Mouse (Mus musculus): ENCODE results near the gene Dph2. TPM values are rescaled to one million over a fixed set of nuclear protein-coding genes. Genes with fewer than 3 reads are reported as not detected.

Gene Dph2
- polyA plus RNA-seq, 1 experiment from 2014 or later: 23.8 TPM

DNA sequence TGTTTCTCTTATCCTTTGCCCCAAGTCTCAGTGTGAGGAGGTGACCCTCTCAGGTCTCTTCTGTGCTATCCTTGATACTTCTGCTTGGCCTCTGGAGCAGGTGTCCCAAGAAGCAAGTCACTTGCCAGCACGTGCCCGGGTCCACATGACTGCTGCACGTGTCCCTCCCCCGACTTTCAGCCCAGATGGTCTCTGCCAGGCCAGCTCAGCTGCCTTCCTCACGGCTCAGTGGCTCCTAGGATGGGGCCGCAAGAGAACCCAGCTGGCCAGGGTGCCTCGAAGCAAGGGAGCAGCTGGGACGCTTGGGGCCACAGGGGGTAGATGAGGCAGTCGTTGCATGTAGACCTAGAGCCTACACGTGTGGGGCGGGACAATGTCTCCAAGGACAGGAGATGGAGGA is 46.5 kb downstream of the Dph2 start:
- Histone ChIP-seq H3K4me1 (ENCODE audit: control insufficient read depth, insufficient read depth, low read length) (no peaks in the 10 kb centered on the region), H3K36me3 (replicated peaks; ENCODE audit: control insufficient read depth, insufficient read depth, low read depth, low read length) (no peaks in the 10 kb centered on the region), H3K4me2 (ENCODE audit: low read depth, low read length) (no peak overlapping the region), H3K9ac (replicated peaks; ENCODE audit: low read length) (no peak overlapping the region), H3K27me3 (ENCODE audit: control insufficient read depth, insufficient read depth, low read length) (no peaks in the 10 kb centered on the region), H3K9me3 (replicated peaks; ENCODE audit: control insufficient read depth, low read length) (no peaks in the 10 kb centered on the region), H3K4me3 (ENCODE audit: low read depth, low read length) (no peak overlapping the region), H3K27ac (replicated peaks; ENCODE audit: low read depth, low read length) (no peak overlapping the region)
- ATAC-seq (replicated peaks; ENCODE audit: insufficient number of reproducible peaks, low FRiP score, low TSS enrichment, low read depth) (no peak), DNase-seq (ENCODE audit: low spot score) (no peak)
- WGBS: 84% methylated on average over 11 of the region's 11 CpGs

DNA sequence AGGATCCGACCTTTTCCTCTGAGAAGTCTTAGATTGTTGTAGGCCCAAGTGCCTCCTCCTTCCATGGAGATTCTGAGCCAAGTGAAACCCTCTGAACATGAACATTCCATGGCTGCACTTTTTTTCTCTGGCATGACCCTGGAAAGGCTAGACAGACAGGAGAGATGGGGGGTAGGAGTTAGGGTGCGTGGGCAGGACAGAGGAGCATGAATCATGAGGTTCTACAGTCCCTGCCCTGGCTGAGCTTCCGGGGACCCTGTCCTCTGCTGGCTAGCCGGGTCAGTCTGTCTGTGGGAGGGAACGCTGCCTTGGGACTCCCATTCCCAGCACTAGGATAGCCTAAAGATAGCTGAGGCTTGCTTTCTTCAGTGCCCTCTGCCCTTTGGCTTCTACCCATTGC is 47.4 kb downstream of the Dph2 start:
- H3K9ac ChIP-seq (replicated peaks; ENCODE audit: low read length): no peak overlapping the region
- no peaks in the 10 kb centered on the region for H3K4me1 ChIP-seq (ENCODE audit: control insufficient read depth, insufficient read depth, low read length)
- ATAC-seq (replicated peaks; ENCODE audit: insufficient number of reproducible peaks, low FRiP score, low TSS enrichment, low read depth) (no peak), DNase-seq (ENCODE audit: low spot score) (no peak)
- no peaks in the 10 kb centered on the region for H3K36me3 ChIP-seq (replicated peaks; ENCODE audit: control insufficient read depth, insufficient read depth, low read depth, low read length)
- no peak overlapping the region for H3K4me2 ChIP-seq (ENCODE audit: low read depth, low read length)
- H3K4me3 ChIP-seq (ENCODE audit: low read depth, low read length): no peak overlapping the region
- 88% methylated on average over 5 of the region's 5 CpGs for WGBS
- no peaks in the 10 kb centered on the region for H3K27me3 ChIP-seq (ENCODE audit: control insufficient read depth, insufficient read depth, low read length)
- H3K27ac ChIP-seq (replicated peaks; ENCODE audit: low read depth, low read length): no peak overlapping the region
- no peaks in the 10 kb centered on the region for H3K9me3 ChIP-seq (replicated peaks; ENCODE audit: control insufficient read depth, low read length)

DNA sequence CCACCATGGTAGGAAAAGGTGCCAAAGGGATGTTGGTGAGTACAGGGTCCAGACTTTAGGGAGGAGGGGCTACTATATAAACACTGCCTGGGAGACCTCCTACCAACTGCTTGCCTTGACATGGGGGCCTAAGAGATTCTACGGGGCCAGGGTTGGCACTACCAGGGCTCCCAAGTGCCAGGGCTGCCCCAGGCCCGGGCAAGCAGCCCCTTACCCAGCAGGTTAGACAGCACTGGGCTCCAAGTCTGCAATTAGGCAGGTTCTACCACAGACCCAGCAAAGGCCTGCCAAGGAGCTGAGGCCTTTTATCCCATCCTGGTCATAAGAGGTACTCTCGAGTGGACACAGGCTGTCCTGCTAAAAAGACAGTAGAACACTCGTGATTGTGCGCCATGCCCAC is 48.7 kb downstream of the Dph2 start:
- Histone ChIP-seq H3K4me1 (ENCODE audit: control insufficient read depth, insufficient read depth, low read length) (no peaks in the 10 kb centered on the region), H3K4me3 (ENCODE audit: low read depth, low read length) (no peak overlapping the region), H3K9ac (replicated peaks; ENCODE audit: low read length) (no peak overlapping the region), H3K9me3 (replicated peaks; ENCODE audit: control insufficient read depth, low read length) (no peaks in the 10 kb centered on the region), H3K27me3 (ENCODE audit: control insufficient read depth, insufficient read depth, low read length) (no peaks in the 10 kb centered on the region), H3K4me2 (ENCODE audit: low read depth, low read length) (no peak overlapping the region), H3K27ac (replicated peaks; ENCODE audit: low read depth, low read length) (no peak overlapping the region), H3K36me3 (replicated peaks; ENCODE audit: control insufficient read depth, insufficient read depth, low read depth, low read length) (no peaks in the 10 kb centered on the region)
- 89% methylated on average over 5 of the region's 5 CpGs for WGBS
- DNase-seq (ENCODE audit: low spot score) (no peak), ATAC-seq (replicated peaks; ENCODE audit: insufficient number of reproducible peaks, low FRiP score, low TSS enrichment, low read depth) (no peak)

DNA sequence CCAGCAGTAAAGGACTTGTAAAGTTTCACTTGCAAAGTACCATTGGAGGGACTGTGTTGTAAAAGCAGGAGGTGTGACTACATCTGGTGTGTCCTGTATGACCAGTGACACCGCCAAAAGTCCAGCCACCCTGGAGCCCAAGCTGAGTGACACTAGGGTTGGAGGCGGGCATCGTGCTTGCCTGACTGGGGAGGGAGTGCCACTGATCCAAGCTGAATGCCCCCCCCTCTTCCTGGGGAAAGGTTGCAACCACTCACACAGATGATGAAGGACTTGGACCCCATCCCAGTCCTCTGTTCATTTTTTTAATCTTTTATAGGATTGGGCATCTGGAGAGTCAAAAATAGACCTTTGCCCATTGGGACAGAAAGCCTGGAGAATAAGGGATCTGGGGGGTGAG is 50.3 kb downstream of the Dph2 start:
- Histone ChIP-seq H3K9me3 (replicated peaks; ENCODE audit: control insufficient read depth, low read length) (no peaks in the 10 kb centered on the region), H3K27ac (replicated peaks; ENCODE audit: low read depth, low read length) (no peak overlapping the region)
- no peak for DNase-seq (ENCODE audit: low spot score)

DNA sequence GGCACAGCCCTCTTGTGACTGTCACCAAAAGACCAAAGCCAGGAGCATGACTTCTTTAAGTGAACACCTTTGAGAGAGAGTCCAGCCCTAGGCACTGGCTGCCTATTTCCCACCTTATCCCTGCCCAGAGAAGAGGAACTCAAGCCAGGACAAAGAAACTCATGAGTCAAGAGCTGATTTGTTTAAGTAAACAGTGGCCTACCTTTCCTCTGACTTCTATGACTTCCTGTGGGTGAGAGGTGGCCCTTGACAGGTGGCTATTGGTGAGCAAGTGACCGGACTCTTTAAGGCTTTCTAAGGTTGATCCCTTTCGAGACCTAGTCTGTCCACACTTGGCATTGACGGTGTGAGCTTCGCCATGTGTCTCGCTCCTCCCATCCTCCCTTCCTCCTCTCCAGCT is 51.0 kb downstream of the Dph2 start:
- Histone ChIP-seq H3K4me2 (ENCODE audit: low read depth, low read length) (no peak overlapping the region), H3K4me3 (ENCODE audit: low read depth, low read length) (no peak overlapping the region), H3K9ac (replicated peaks; ENCODE audit: low read length) (no peak overlapping the region), H3K27ac (replicated peaks; ENCODE audit: low read depth, low read length) (no peak overlapping the region), H3K27me3 (ENCODE audit: control insufficient read depth, insufficient read depth, low read length) (no peaks in the 10 kb centered on the region), H3K9me3 (replicated peaks; ENCODE audit: control insufficient read depth, low read length) (no peaks in the 10 kb centered on the region), H3K4me1 (ENCODE audit: control insufficient read depth, insufficient read depth, low read length) (no peaks in the 10 kb centered on the region), H3K36me3 (replicated peaks; ENCODE audit: control insufficient read depth, insufficient read depth, low read depth, low read length) (no peaks in the 10 kb centered on the region)
- DNase-seq (ENCODE audit: low spot score) (no peak), ATAC-seq (replicated peaks; ENCODE audit: insufficient number of reproducible peaks, low FRiP score, low TSS enrichment, low read depth) (no peak)
- 96% methylated on average over 5 of the region's 5 CpGs for WGBS

More for the DNA sequence above, 50.3 kb downstream of the Dph2 start:
- no peak overlapping the region for H3K9ac ChIP-seq (replicated peaks; ENCODE audit: low read length)
- H3K4me3 ChIP-seq (ENCODE audit: low read depth, low read length): no peak overlapping the region
- no peaks in the 10 kb centered on the region for H3K36me3 ChIP-seq (replicated peaks; ENCODE audit: control insufficient read depth, insufficient read depth, low read depth, low read length)
- H3K4me1 ChIP-seq (ENCODE audit: control insufficient read depth, insufficient read depth, low read length): no peaks in the 10 kb centered on the region
- WGBS: 86% methylated on average over 3 of the region's 3 CpGs
- ATAC-seq (replicated peaks; ENCODE audit: insufficient number of reproducible peaks, low FRiP score, low TSS enrichment, low read depth): no peak
- no peaks in the 10 kb centered on the region for H3K27me3 ChIP-seq (ENCODE audit: control insufficient read depth, insufficient read depth, low read length)
- no peak overlapping the region for H3K4me2 ChIP-seq (ENCODE audit: low read depth, low read length)

DNA sequence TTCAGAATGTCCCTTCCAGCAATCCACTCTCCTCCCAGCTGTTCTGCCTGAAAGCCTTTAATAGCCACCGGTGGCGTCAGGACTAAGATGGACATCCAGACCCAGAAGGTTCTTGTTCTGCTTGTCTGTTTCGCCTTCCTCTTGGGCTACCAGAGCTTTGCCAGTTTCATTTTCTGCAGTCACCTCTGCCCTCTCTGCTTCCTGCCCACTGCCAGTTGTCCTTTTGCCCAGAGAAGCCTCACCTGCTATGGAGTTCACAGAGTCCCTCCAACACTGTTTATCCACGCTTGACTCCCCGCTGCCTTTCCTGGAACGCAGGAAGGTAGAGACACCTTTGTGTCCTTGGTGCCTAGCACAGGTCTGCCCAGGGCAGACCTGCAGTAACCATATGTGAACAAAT is 52.5 kb downstream of the Dph2 start:
- H3K27ac ChIP-seq (replicated peaks; ENCODE audit: low read depth, low read length): no peak overlapping the region
- no peaks in the 10 kb centered on the region for H3K4me1 ChIP-seq (ENCODE audit: control insufficient read depth, insufficient read depth, low read length)
- ATAC-seq (replicated peaks; ENCODE audit: insufficient number of reproducible peaks, low FRiP score, low TSS enrichment, low read depth) (no peak), DNase-seq (ENCODE audit: low spot score) (no peak)
- H3K9me3 ChIP-seq (replicated peaks; ENCODE audit: control insufficient read depth, low read length): no peaks in the 10 kb centered on the region
- no peak overlapping the region for H3K4me2 ChIP-seq (ENCODE audit: low read depth, low read length)
- whole genome bisulfite sequencing: 77% methylated on average over 6 of the region's 6 CpGs
- H3K4me3 ChIP-seq (ENCODE audit: low read depth, low read length): no peak overlapping the region
- H3K27me3 ChIP-seq (ENCODE audit: control insufficient read depth, insufficient read depth, low read length): no peaks in the 10 kb centered on the region
- H3K9ac ChIP-seq (replicated peaks; ENCODE audit: low read length): no peak overlapping the region
- H3K36me3 ChIP-seq (replicated peaks; ENCODE audit: control insufficient read depth, insufficient read depth, low read depth, low read length): no peaks in the 10 kb centered on the region

Other genes with a start within 250 kb of the Dph2 start
- 89.6 and 89.9 TPM in 2 replicates for gene Dmap1, start 209.8 kb downstream of the Dph2 start, polyA plus RNA-seq (2014; fragmentation: Nextera tagmentation; extraction: Ambion mirVana)
- not detected in 2 replicates for gene Gm12845, start 167.6 kb downstream of the Dph2 start, polyA plus RNA-seq (2014; fragmentation: Nextera tagmentation; extraction: Ambion mirVana)
- gene Klf17, start 126.4 kb downstream of the Dph2 start, polyA plus RNA-seq (2014; fragmentation: Nextera tagmentation; extraction: Ambion mirVana): not detected in 2 replicates
- gene Slc6a9, start 57.5 kb downstream of the Dph2 start, polyA plus RNA-seq (2014; fragmentation: Nextera tagmentation; extraction: Ambion mirVana): 5.3 and 5.9 TPM in 2 replicates
- 0.86 and 1.6 TPM in 2 replicates for gene Ccdc24, start 19.5 kb downstream of the Dph2 start, polyA plus RNA-seq (2014; fragmentation: Nextera tagmentation; extraction: Ambion mirVana)
- 24.9 and 26.5 TPM in 2 replicates for gene B4galt2, start 8.5 kb downstream of the Dph2 start, polyA plus RNA-seq (2014; fragmentation: Nextera tagmentation; extraction: Ambion mirVana)
- 154 and 177 TPM in 2 replicates for gene Atp6v0b, start 4.7 kb downstream of the Dph2 start, polyA plus RNA-seq (2014; fragmentation: Nextera tagmentation; extraction: Ambion mirVana)
- 41.0 and 43.6 TPM in 2 replicates for gene Ipo13, start 23.0 kb upstream of the Dph2 start, polyA plus RNA-seq (2014; fragmentation: Nextera tagmentation; extraction: Ambion mirVana)
- 2.0 and 2.6 TPM in 2 replicates for gene Artn, start 37.7 kb upstream of the Dph2 start, polyA plus RNA-seq (2014; fragmentation: Nextera tagmentation; extraction: Ambion mirVana)
- gene St3gal3, start 242.9 kb upstream of the Dph2 start, polyA plus RNA-seq (2014; fragmentation: Nextera tagmentation; extraction: Ambion mirVana): 4.8 and 5.6 TPM in 2 replicates